Mouse (Mus musculus) right cerebral cortex, adult 2 months (tissue): Measurements from ENCODE around the gene Acsf2.
"Not testable (repeated sequence)": the region's sequence is repeated elsewhere in the genome, so short reads cannot be mapped to it uniquely, and the experiment has no call there.

Source experiments
- DNase-seq, 2 experiments: peaks; one replicate each; pipeline ENCODE4 v3.0.0; 2021 to 2022; ENCODE audit warnings: low spot score in 2 of 2

Gene Acsf2

DNA sequence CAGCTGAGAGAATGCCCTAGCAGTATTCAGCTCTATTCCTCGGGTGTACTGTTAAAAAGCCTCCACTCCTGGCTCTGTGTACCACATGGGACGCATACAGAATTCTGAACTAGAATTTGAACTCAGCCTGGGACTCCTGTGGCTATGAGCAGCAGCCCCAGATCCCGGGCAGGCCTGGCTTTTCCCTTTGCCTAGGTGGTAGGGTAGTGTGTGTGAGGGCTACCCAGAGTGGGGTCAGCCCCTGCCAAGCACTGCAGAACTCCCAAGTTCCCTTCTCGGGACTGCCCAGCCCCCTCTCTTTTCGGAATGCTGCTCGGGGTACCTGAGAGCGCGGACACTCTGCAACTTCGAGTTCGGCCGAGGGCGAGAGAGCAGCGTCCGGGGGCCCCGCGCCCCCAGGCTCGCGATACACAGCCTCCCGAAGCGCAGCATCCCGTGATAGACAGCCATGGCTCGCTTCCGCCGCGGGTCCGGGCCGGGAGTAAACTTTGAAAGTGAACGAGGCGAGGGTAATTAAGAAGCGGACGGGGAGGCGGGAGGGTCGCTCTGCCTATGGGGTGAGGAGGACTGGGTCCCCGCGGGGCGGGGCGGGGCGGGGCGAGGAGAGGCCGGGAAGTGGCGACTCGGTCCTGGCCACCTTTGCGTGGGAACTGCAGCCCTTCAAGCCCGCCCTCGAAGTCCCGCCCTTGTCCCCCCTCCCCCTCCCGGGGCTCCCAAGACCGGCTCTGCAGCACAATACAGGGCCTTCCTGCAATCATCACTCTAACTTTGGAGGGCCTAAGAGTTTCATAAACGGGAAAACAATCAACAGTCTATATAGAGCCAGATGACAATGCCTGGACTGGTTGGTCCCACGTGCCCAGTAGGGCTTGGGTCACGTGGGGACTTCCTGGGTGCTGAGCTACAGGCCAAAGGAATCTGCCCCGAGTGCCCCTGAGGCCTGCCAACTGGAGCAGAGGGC lies at the start of gene Acsf2:
TSS of gene Acsf2 (minus strand) at position 551 of the 961 bp plus-strand sequence.
- DNase-seq, result peak in 1 of 2 experiments; percentile 22

DNA sequence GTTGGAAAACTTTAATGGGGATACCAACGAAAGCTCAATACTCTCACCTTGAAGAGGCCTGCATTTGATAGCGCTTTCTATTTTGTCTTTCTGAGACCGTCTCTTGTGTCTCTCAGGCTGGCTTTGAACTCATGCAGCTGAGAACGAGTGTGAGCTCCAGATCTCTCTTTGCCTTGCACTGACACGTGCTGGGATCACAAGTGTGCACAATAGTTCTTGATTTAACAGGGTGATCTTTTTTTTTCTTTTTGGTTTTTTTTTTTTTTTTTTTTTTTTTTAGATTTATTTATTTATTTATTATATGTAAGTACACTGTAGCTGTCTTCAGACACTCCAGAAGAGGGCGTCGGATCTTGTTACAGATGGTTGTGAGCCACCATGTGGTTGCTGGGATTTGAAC lies 49.6 kb upstream of the Acsf2 start:
- not testable (repeated sequence) for DNase-seq

DNA sequence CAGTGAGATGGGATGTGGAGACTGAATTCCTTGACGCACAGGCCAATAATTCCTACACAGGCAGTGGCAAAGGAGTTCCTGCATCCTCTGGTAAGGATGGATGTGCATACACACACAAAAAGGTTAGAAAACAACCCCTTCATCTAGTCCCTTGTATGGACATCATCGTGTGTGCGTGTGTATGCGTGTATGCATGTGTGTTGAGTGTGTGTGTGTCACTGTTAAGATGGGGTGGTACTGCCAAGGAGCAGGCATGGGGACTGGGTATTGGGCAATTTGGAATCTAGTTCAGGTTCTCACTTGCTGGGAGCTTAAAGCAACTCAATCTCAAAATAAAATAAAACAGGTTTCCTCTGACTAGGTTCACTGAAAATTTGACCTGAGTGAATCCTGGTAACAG lies 44.8 kb upstream of the Acsf2 start:
- DNase-seq, result no peak

DNA sequence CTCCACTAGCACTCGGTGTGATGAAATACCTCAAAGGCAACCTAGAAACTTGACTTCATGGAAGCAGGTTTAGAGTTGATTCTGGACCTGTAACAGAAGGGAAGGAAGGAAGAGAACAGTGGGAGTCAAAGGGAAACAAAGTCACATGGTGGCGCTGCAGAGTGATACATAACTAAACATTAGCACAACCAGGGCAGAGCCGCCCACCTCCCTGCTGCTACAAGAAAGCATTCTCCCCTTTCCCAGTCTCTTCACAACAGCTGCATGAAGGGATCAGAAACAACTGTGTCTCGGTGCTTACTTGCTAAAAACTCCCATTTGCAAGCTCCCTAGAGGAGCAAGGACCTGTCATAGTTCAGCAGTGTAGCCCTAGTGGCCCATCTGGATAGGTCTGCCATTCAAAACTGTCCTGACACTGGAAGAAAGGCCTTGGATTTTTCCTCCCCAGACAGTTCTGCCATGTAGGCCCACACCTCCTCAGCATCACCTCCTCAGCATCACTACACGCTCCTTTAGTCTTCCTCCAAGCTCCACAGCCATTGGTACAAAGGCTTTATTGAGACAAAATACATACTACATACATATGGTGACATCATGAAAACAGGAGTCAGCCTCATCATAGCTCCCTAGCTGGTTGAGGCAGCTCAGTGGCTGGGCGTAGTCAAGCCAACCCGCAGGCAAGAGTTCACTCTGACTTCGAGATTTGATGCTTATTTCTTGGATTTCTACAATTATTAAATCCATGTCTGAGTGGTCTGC lies 43.0 kb upstream of the Acsf2 start:
- DNase-seq, result peak; percentile 56 to 57

GRCm38 (mm10) chr11:94634431-94634830 lies 32.8 kb upstream of the Acsf2 start:
- DNase-seq, result no peak

DNA sequence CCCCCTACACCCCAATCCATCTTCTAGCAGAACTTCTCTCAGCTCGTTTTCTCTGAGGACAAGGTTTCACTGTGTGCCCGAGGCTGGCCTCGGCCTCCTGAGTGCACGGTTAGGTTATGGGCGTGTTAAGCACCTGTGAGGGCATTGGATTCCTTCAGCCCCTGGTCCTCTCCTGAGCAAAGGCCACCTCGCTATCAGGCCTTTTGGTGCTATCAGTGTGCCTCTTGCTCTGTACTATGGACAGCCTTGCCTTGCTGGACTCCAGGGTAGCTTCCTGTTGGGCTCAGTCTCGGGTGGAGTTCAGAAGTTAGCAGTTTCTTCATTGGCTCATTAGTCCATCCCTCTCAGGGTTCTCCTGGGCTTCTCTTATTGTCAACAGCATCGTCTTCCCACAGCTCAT lies 31.3 kb upstream of the Acsf2 start:
- no peak for DNase-seq

GRCm38 (mm10) chr11:94631969-94632368 lies 30.3 kb upstream of the Acsf2 start:
- DNase-seq, result no peak

DNA sequence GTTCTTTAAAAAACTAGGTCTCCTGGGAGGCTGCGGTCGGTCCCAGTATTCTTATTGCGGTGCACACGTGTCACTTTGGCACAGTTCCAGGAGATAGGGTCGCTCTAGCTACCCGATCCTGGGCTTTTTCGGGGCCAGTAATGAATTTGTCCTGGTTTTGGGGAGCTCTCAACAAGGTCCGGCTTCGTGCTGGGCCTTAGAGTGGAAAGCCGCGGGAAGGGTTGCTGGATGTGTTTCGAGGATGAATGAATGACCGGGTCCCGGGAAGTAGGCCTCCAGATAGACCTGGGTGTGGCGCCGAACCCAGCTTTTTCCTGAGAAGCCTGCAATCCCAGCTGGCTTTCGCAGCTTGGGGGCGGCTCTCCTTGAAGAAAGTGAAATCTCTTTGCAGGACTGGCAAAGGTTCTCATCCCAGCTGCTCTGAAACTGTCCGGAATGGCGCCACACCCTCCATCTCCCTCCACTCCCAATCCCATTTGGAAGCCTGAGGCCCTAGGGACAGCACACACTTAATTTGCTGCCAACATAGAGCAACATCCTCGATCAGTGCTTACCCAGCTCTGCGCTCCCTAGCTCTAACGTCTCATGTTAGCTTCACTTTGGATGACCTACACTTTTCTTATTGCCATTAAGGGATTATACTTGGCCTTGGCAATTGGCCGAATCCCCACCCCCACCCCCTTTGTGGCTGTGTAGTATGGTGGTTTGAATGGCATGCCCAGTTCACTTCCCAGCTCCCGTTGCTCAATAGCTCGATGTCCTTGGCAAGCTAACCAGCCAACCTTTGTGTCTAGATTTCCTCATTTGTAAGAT lies 28.7 kb upstream of the Acsf2 start:
- DNase-seq, result peak; percentile 14 to 28

DNA sequence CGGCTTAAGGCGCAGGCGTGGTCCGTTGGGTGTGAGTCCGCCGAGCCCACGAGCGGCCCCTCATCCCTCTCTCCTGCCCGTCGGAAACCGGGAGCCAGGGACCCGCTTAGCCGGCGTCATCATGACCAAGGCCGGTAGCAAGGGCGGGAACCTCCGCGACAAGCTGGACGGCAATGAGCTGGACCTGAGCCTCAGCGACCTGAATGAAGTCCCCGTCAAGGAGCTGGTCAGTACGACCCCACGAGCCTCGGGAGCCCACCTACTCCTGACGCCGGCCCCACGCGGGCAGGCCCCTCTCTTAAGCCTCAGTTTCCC lies 28.2 kb upstream of the Acsf2 start:
- DNase-seq, result no peak

GRCm38 (mm10) chr11:94629199-94629883 lies 27.7 kb upstream of the Acsf2 start, which contains the start of gene Lrrc59:
Gene Lrrc59 (plus strand): TSS chr11:94629767.
- peak; percentile 95 to 96 for DNase-seq

GRCm38 (mm10) chr11:94622162-94622561 lies 20.5 kb upstream of the Acsf2 start:
- no peak for DNase-seq

DNA sequence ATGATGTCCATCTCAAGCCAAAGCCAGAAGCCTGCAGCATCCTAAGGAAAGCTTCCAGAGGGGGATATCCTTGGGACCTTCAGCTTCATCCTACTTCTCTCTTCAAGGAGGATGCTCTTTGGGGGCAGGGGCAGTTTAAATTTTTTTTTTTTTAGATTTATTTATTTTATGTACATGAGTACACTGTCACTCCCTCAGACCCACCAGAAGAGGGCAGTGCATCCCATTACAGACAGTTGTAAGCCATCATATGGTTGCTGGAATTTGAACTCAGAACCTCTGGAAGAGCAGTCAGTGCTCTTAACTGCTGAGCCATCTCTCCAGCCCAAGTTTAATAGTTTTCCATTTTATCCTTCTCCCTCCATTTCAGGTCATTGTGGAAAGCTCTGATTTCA lies 19.8 kb upstream of the Acsf2 start:
- DNase-seq, result no peak

GRCm38 (mm10) chr11:94620766-94621457 lies 19.2 kb upstream of the Acsf2 start:
- no peak for DNase-seq

GRCm38 (mm10) chr11:94617646-94618045 lies 16.0 kb upstream of the Acsf2 start:
- no peak for DNase-seq

GRCm38 (mm10) chr11:94615494-94615893 lies 13.8 kb upstream of the Acsf2 start:
- DNase-seq, result no peak

GRCm38 (mm10) chr11:94614603-94615002 lies 12.9 kb upstream of the Acsf2 start:
- DNase-seq, result no peak

DNA sequence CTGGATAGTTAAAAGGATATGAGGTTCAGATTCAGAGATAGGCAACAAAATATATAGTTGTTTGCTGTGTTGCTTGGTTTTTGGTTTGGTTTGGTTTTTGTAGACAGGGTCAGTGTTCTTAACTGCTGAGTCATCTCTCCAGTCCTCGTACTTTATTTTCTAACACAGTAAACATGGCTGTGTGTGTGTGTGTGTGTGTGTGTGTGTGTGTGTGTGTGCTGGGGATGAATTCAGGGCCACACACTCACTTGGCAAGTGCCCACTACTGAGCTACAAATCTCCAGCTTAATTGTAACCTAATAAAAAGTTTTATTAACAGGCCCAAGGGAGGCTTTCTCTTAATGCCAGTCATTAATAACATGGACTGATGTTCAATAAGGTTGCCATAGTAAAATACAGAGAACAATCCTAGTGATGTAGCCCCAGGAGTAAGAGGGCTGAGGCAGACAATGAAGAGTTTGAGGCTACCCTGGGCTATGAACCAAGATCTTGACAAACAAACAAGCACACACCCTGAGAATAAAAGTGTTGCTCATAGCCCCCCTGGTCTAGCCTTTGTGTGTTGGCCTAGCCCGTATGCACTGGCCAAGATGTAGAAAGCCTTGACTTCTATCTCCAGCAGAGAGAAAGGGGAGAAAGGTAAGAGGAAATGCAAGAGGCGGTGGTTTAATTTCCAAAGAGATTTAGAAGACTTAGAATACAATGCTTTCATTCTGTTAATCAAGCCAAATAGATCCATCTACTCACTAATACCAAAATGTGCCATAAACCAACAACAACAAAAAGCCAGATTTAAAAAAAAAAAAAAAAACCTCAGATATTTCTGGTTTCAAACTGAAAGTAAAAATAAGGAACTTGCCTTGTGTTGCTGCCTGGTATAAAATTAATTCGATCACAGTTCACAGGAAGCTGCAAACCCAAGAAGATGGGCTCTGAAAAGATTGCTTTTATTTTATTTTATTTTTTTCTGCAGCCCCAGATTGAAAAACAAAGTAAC lies 9.4 kb upstream of the Acsf2 start:
- no peak for DNase-seq

DNA sequence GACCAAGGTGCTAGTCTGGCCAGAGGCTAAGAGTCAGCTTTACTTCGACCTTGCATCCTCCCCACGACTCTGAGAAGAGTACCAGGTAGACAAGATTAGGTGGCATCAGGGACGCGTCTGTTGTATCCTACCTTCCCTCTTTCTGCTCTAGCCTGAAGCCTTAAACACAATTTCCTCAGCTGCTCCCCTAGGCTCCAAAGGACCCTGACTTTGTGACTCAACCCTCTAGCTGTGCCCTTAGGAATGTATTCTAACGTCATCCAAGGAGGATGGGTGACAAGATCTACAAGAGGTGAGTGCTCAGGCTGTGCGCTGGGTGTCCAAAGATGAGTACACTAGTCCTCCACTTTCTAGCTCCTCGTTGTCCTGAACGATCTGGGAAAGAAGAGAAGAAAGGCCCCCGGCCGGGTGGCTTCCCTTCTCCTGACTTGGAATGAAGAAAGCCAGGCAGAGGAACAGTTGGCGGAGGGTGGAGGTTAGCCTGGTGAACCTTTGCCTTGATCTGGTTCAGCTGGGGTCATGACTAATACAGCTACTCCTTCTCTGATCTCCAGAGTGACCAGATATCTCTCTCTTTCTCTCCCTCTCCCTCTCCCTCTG lies 785 bp upstream of the Acsf2 start:
- DNase-seq, result no peak

DNA sequence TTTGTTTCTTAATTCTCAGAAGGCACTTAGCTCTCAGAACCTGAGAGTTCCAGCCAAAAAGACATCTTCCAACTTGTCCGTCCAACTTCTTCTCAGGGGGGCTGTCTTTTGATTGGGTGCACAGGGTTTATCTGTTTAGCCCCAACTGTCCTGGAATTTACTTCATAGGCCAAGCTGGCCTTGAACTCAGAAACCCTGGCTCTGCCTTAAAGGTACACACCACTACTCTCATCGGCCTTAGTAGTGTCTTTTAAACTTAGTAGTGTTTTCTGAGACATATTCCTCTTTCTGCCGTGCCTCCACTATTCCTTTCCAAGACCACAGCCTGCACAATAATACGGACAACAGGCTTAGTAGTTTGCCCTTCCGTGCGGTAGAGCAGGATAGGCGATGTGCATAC lies 1.2 kb downstream of the Acsf2 start:
- no peak for DNase-seq
